In genomic region chr4:10315875-10316274, GRCm38 (mm10) we compare ENCODE assay signal across 24 mouse cellular contexts.
DNase-seq lines count a peak whose midpoint lies in the region; ATAC-seq and TF ChIP-seq lines count a peak whose summit lies in the region.
"Had no signal": no experiment of that assay in that cellular context is flagged by ENCODE, and none has a peak within 500 bp of the region (broad histone marks: within the 10 kb centered on the region; RNA-seq: fewer than 3 reads in every experiment).

No protein-coding gene starts in this region.

- 51% methylated on average over 3 of the region's 3 CpGs for WGBS in embryonic facial prominence, embryonic 11.5 days
- WGBS in embryonic facial prominence, embryonic 10.5 days = 50% methylated on average over 3 of the region's 3 CpGs
- WGBS in heart, embryonic 13.5 days = 9% methylated on average over 3 of the region's 3 CpGs
- WGBS in heart, postnatal 0 days = 17% methylated on average over 3 of the region's 3 CpGs

- intact Hi-C loops in heart, postnatal 25 days (cut with DNase I) = no loop called here

- no peaks in the 10 kb centered on the region for H3K9me3 ChIP-seq in embryonic facial prominence, embryonic 11.5 days (replicated peaks; ENCODE audit: control insufficient read depth, low read length)
- no peaks in the 10 kb centered on the region for H3K9me3 ChIP-seq in embryonic facial prominence, embryonic 10.5 days
- H3K9me3 ChIP-seq in heart, embryonic 13.5 days = no peaks in the 10 kb centered on the region
- no peaks in the 10 kb centered on the region for H3K9me3 ChIP-seq in heart, postnatal 0 days (replicated peaks; ENCODE audit: control insufficient read depth, low read length)
- H3K9me3 ChIP-seq: embryonic facial prominence, embryonic 15.5 days; forebrain, embryonic 10.5 days; hindbrain, embryonic 15.5 days; kidney, embryonic 15.5 days had no signal

- H3K27me3 ChIP-seq in embryonic facial prominence, embryonic 11.5 days (ENCODE audit: control insufficient read depth, insufficient read depth, low read length) = no peaks in the 10 kb centered on the region
- H3K27me3 ChIP-seq in embryonic facial prominence, embryonic 10.5 days (replicated peaks; ENCODE audit: low read depth, poor library complexity, severe bottlenecking) = no peaks in the 10 kb centered on the region
- H3K27me3 ChIP-seq in heart, embryonic 13.5 days (replicated peaks) = no peaks in the 10 kb centered on the region
- no peaks in the 10 kb centered on the region for H3K27me3 ChIP-seq in heart, postnatal 0 days (ENCODE audit: control insufficient read depth, insufficient read depth, low read length)
- H3K27me3 ChIP-seq: embryonic facial prominence, embryonic 15.5 days; hindbrain, embryonic 15.5 days; kidney, embryonic 15.5 days; Patski had no signal

- no peak for ATAC-seq in embryonic facial prominence, embryonic 11.5 days (replicated peaks; ENCODE audit: insufficient number of reproducible peaks, low FRiP score, low TSS enrichment, low read depth)
- peak; percentile 58; the same call in 1 of the 2 replicates for ATAC-seq in heart, embryonic 13.5 days (ENCODE audit: extremely low read depth, insufficient number of reproducible peaks, low FRiP score, low TSS enrichment)
- peak; percentile 81 for ATAC-seq in heart, postnatal 0 days (ENCODE audit: insufficient read depth, low read depth)
- ATAC-seq: forebrain, embryonic 14.5 days; intestine, embryonic 16.5 days; Patski had no signal

- no peak for TF ChIP-seq CTCF in heart, postnatal 0 days (IDR thresholded peaks at IDR 0.05; ENCODE audit: low read depth)

- H3K27ac ChIP-seq in embryonic facial prominence, embryonic 11.5 days (replicated peaks; ENCODE audit: low read depth, low read length) = no peak overlapping the region
- H3K27ac ChIP-seq in embryonic facial prominence, embryonic 10.5 days (replicated peaks) = no peak overlapping the region
- peak overlapping the region; percentile 88 for H3K27ac ChIP-seq in heart, embryonic 13.5 days (replicated peaks)
- H3K27ac ChIP-seq in heart, postnatal 0 days (ENCODE audit: low read depth) = peak overlapping the region; percentile 73
- H3K27ac ChIP-seq: embryonic facial prominence, embryonic 15.5 days; forebrain, embryonic 10.5 days; gastrocnemius, adult 2 months; hindbrain, embryonic 15.5 days; kidney, embryonic 15.5 days had no signal

- no peak overlapping the region for H3K4me3 ChIP-seq in embryonic facial prominence, embryonic 11.5 days (ENCODE audit: low read depth, low read length)
- H3K4me3 ChIP-seq in embryonic facial prominence, embryonic 10.5 days = no peak overlapping the region
- H3K4me3 ChIP-seq in heart, embryonic 13.5 days = no peak overlapping the region
- no peak overlapping the region for H3K4me3 ChIP-seq in heart, postnatal 0 days (ENCODE audit: low read depth, low read length)
- H3K4me3 ChIP-seq: embryonic facial prominence, embryonic 15.5 days; erythroblast, embryonic 14.5 days; forebrain, embryonic 10.5 days; gastrocnemius, adult 2 months; hindbrain, embryonic 15.5 days; kidney, embryonic 15.5 days had no signal

- H3K4me2 ChIP-seq in embryonic facial prominence, embryonic 11.5 days (ENCODE audit: low read depth, low read length) = no peak overlapping the region
- 0 out of 2 replicates have a peak overlapping the region, but pooled peaks have one; percentile 20 for H3K4me2 ChIP-seq in heart, embryonic 13.5 days
- H3K4me2 ChIP-seq in heart, postnatal 0 days (ENCODE audit: low read depth, low read length) = no peak overlapping the region
- H3K4me2 ChIP-seq: embryonic facial prominence, embryonic 15.5 days; hindbrain, embryonic 15.5 days; kidney, embryonic 15.5 days had no signal

- no peak overlapping the region for H3K9ac ChIP-seq in embryonic facial prominence, embryonic 11.5 days (replicated peaks; ENCODE audit: low read length)
- H3K9ac ChIP-seq in heart, embryonic 13.5 days = no peak overlapping the region
- no peak overlapping the region for H3K9ac ChIP-seq in heart, postnatal 0 days (replicated peaks; ENCODE audit: low read depth, low read length)
- H3K9ac ChIP-seq: embryonic facial prominence, embryonic 15.5 days; hindbrain, embryonic 15.5 days; kidney, embryonic 15.5 days had no signal

- no peaks in the 10 kb centered on the region for H3K4me1 ChIP-seq in embryonic facial prominence, embryonic 11.5 days (ENCODE audit: control insufficient read depth, insufficient read depth, low read length)
- peaks cover 19% of the 10 kb centered on the region for H3K4me1 ChIP-seq in embryonic facial prominence, embryonic 10.5 days
- peaks cover 31% of the 10 kb centered on the region for H3K4me1 ChIP-seq in heart, embryonic 13.5 days
- H3K4me1 ChIP-seq in heart, postnatal 0 days (ENCODE audit: control insufficient read depth, insufficient read depth) = peaks cover 5% of the 10 kb centered on the region
- H3K4me1 ChIP-seq: embryonic facial prominence, embryonic 15.5 days; hindbrain, embryonic 15.5 days; kidney, embryonic 15.5 days had no signal

- no peak for TF ChIP-seq EP300 in heart, postnatal 0 days (IDR thresholded peaks at IDR 0.05; ENCODE audit: low read depth)

- DNase-seq in embryonic facial prominence, embryonic 11.5 days (ENCODE audit: low spot score) = peak; percentile 21
- DNase-seq in embryonic facial prominence, embryonic 10.5 days (ENCODE audit: low spot score) = no peak
- DNase-seq in heart, adult 8-10 months (ENCODE audit: low spot score) = no peak
- peak; percentile 54 for DNase-seq in heart, postnatal 0 days (ENCODE audit: low spot score)
- no peak for DNase-seq in heart, postnatal 25 days (ENCODE audit: low spot score)
- DNase-seq in mesoderm, embryonic 11.5 days (ENCODE audit: low read depth, low spot score) = peak; percentile 37
- no peak for DNase-seq in adrenal gland, postnatal 4 days (ENCODE audit: low spot score in 2 of 2)
- DNase-seq: adrenal gland, adult 8-10 months; adrenal gland, postnatal 36 days; cerebellum, adult 11 months; cerebellum, adult 8-10 months; cerebellum, postnatal 14 days; gastrocnemius, adult 2 months; gastrocnemius, postnatal 36 days; kidney, adult 2 months had no signal

- no peaks in the 10 kb centered on the region for H3K36me3 ChIP-seq in embryonic facial prominence, embryonic 11.5 days (replicated peaks; ENCODE audit: control insufficient read depth, insufficient read depth, low read depth, low read length)
- H3K36me3 ChIP-seq in embryonic facial prominence, embryonic 10.5 days (replicated peaks) = no peaks in the 10 kb centered on the region
- H3K36me3 ChIP-seq in heart, embryonic 13.5 days = no peaks in the 10 kb centered on the region
- no peaks in the 10 kb centered on the region for H3K36me3 ChIP-seq in heart, postnatal 0 days (replicated peaks; ENCODE audit: control insufficient read depth, insufficient read depth, low read length)
- H3K36me3 ChIP-seq: embryonic facial prominence, embryonic 15.5 days; forebrain, embryonic 10.5 days; hindbrain, embryonic 15.5 days; kidney, embryonic 15.5 days had no signal

Comparison
In these comparisons a context has a peak if more than half of its experiments do, and no peak if none do; other contexts are left out.
1. DNase-seq: peak in embryonic facial prominence, embryonic 11.5 days (single experiment), heart, postnatal 0 days (single experiment) and mesoderm, embryonic 11.5 days (single experiment); none in embryonic facial prominence, embryonic 10.5 days (single experiment), heart, adult 8-10 months (single experiment), heart, postnatal 25 days (single experiment) and adrenal gland, postnatal 4 days (0 of 2).
2. H3K27ac ChIP-seq: peak in heart, embryonic 13.5 days (single experiment) and heart, postnatal 0 days (single experiment); none in embryonic facial prominence, embryonic 11.5 days (single experiment) and embryonic facial prominence, embryonic 10.5 days (single experiment).